Mouse (Mus musculus) testis, postnatal 14 days (tissue): ENCODE measurements around the gene Pcnx2.

Experiments used
- DNase-seq: peaks from one replicate; pipeline ENCODE4 v3.0.0; 2021; ENCODE audit warnings: low spot score

The Pcnx2 gene

GRCm38 (mm10) chr8:125818796-125819195 is 79.3 kb downstream of the Pcnx2 start:
- peak; percentile 8 for DNase-seq

GRCm38 (mm10) chr8:125816742-125817141 is 81.4 kb downstream of the Pcnx2 start:
- no peak for DNase-seq

- no peak for DNase-seq
Measured at GRCm38 (mm10) chr8:125808826-125809225, 89.3 kb downstream of the Pcnx2 start.

- DNase-seq, result no peak
Measured at GRCm38 (mm10) chr8:125807905-125808310, 90.2 kb downstream of the Pcnx2 start.

- DNase-seq, result no peak
Measured at GRCm38 (mm10) chr8:125806459-125806858, 91.7 kb downstream of the Pcnx2 start.

GRCm38 (mm10) chr8:125796970-125797369 is 101.1 kb downstream of the Pcnx2 start:
- DNase-seq, result no peak

- DNase-seq, result no peak
Measured at GRCm38 (mm10) chr8:125795341-125795740, 102.8 kb downstream of the Pcnx2 start.

- DNase-seq, result no peak
Measured at GRCm38 (mm10) chr8:125792816-125793455, 105.2 kb downstream of the Pcnx2 start.

GRCm38 (mm10) chr8:125786886-125787285 is 111.2 kb downstream of the Pcnx2 start:
- no peak for DNase-seq

- no peak for DNase-seq
Measured at GRCm38 (mm10) chr8:125782161-125782560, 116.0 kb downstream of the Pcnx2 start.

- DNase-seq, result no peak
Measured at GRCm38 (mm10) chr8:125779656-125780055, 118.5 kb downstream of the Pcnx2 start.

GRCm38 (mm10) chr8:125778919-125779318 is 119.2 kb downstream of the Pcnx2 start:
- DNase-seq, result no peak

GRCm38 (mm10) chr8:125777478-125778164 is 120.5 kb downstream of the Pcnx2 start:
- no peak for DNase-seq

- no peak for DNase-seq
Measured at GRCm38 (mm10) chr8:125776800-125777199, 121.3 kb downstream of the Pcnx2 start.

GRCm38 (mm10) chr8:125776314-125776713 is 121.8 kb downstream of the Pcnx2 start:
- no peak for DNase-seq

- no peak for DNase-seq
Measured at GRCm38 (mm10) chr8:125775031-125775430, 123.1 kb downstream of the Pcnx2 start.

GRCm38 (mm10) chr8:125773281-125773803 is 124.8 kb downstream of the Pcnx2 start:
- no peak for DNase-seq

GRCm38 (mm10) chr8:125772300-125772699 is 125.8 kb downstream of the Pcnx2 start:
- DNase-seq, result no peak

- DNase-seq, result no peak
Measured at GRCm38 (mm10) chr8:125768079-125768478, 130.0 kb downstream of the Pcnx2 start.

- no peak for DNase-seq
Measured at GRCm38 (mm10) chr8:125763066-125763786, 134.9 kb downstream of the Pcnx2 start.

GRCm38 (mm10) chr8:125759022-125759421 is 139.1 kb downstream of the Pcnx2 start:
- no peak for DNase-seq

GRCm38 (mm10) chr8:125757106-125757496 is 141.0 kb downstream of the Pcnx2 start:
- DNase-seq, result no peak
